Mouse (Mus musculus): Measurements from ENCODE around the gene Timeless. TPM values are rescaled to one million over a fixed set of nuclear protein-coding genes. Genes with fewer than 3 reads are reported as not detected.

The Timeless gene
- polyA plus RNA-seq, 1 experiment: 4.9 TPM

GRCm38 (mm10) chr10:128209311-128210009, 22.4 kb upstream of the Timeless start:
- Histone ChIP-seq H3K4me2 (ENCODE audit: low read depth) (no peak overlapping the region), H3K27me3 (ENCODE audit: control insufficient read depth, insufficient read depth, insufficient read length) (no peaks in the 10 kb centered on the region), H3K79me2 (ENCODE audit: control insufficient read depth, insufficient read depth) (no peaks in the 10 kb centered on the region), H3K4me3 (no peak overlapping the region), H3K36me3 (ENCODE audit: control insufficient read depth, insufficient read depth) (no peaks in the 10 kb centered on the region), H3ac (ENCODE audit: control insufficient read depth, insufficient read length) (no peak overlapping the region)
- TF ChIP-seq USF1 (IDR thresholded peaks at IDR 0.05; ENCODE audit: low read depth) (no peak), CEBPB (IDR thresholded peaks at IDR 0.05; ENCODE audit: insufficient read depth, poor library complexity, severe bottlenecking) (no peak), TCF3 (IDR thresholded peaks at IDR 0.05; ENCODE audit: insufficient read length, low read depth) (no peak), E2F4 (IDR thresholded peaks at IDR 0.05; ENCODE audit: insufficient read depth) (no peak), MAX (IDR thresholded peaks at IDR 0.05; ENCODE audit: low read depth) (no peak), MYOG (IDR thresholded peaks at IDR 0.05; ENCODE audit: control insufficient read depth in 1 of 3, insufficient read depth in 1 of 3, insufficient read length in 2 of 3, low read depth in 2 of 3) (no peak), POLR2A (IDR thresholded peaks at IDR 0.05; ENCODE audit: insufficient read length, low read depth) (no peak), REST (IDR thresholded peaks at IDR 0.05; ENCODE audit: insufficient read depth, insufficient read length) (no peak), TCF12 (IDR thresholded peaks at IDR 0.05; ENCODE audit: insufficient read depth, poor library complexity, severe bottlenecking) (no peak), SRF (IDR thresholded peaks at IDR 0.05; ENCODE audit: control insufficient read depth, insufficient read length, low read depth) (no peak), MYOD1 (IDR thresholded peaks at IDR 0.05; ENCODE audit: control insufficient read depth in 1 of 3, insufficient read length in 2 of 3, low read depth in 2 of 3) (no peak), POLR2AphosphoS2 (IDR thresholded peaks at IDR 0.05; ENCODE audit: insufficient read length, low read depth) (no peak)

GRCm38 (mm10) chr10:128210131-128210530, 21.7 kb upstream of the Timeless start:
- Histone ChIP-seq H3K27me3 (ENCODE audit: control insufficient read depth, insufficient read depth, insufficient read length) (no peaks in the 10 kb centered on the region), H3K36me3 (ENCODE audit: control insufficient read depth, insufficient read depth) (no peaks in the 10 kb centered on the region), H3ac (ENCODE audit: control insufficient read depth, insufficient read length) (no peak overlapping the region), H3K4me3 (peak overlapping the region; percentile 79), H3K4me2 (ENCODE audit: low read depth) (peak overlapping the region; percentile 74), H3K79me2 (ENCODE audit: control insufficient read depth, insufficient read depth) (no peaks in the 10 kb centered on the region)
- TF ChIP-seq E2F4 (IDR thresholded peaks at IDR 0.05; ENCODE audit: insufficient read depth) (no peak), MYOD1 (IDR thresholded peaks at IDR 0.05; ENCODE audit: control insufficient read depth in 1 of 3, insufficient read length in 2 of 3, low read depth in 2 of 3) (no peak), TCF12 (IDR thresholded peaks at IDR 0.05; ENCODE audit: insufficient read depth, poor library complexity, severe bottlenecking) (no peak), CEBPB (IDR thresholded peaks at IDR 0.05; ENCODE audit: insufficient read depth, poor library complexity, severe bottlenecking) (no peak), USF1 (IDR thresholded peaks at IDR 0.05; ENCODE audit: low read depth) (no peak), SRF (IDR thresholded peaks at IDR 0.05; ENCODE audit: control insufficient read depth, insufficient read length, low read depth) (no peak), TCF3 (IDR thresholded peaks at IDR 0.05; ENCODE audit: insufficient read length, low read depth) (no peak), MAX (IDR thresholded peaks at IDR 0.05; ENCODE audit: low read depth) (no peak), POLR2A (IDR thresholded peaks at IDR 0.05; ENCODE audit: insufficient read length, low read depth) (no peak), POLR2AphosphoS2 (IDR thresholded peaks at IDR 0.05; ENCODE audit: insufficient read length, low read depth) (no peak), MYOG (IDR thresholded peaks at IDR 0.05; ENCODE audit: control insufficient read depth in 1 of 3, insufficient read depth in 1 of 3, insufficient read length in 2 of 3, low read depth in 2 of 3) (no peak), REST (IDR thresholded peaks at IDR 0.05; ENCODE audit: insufficient read depth, insufficient read length) (no peak)

DNA sequence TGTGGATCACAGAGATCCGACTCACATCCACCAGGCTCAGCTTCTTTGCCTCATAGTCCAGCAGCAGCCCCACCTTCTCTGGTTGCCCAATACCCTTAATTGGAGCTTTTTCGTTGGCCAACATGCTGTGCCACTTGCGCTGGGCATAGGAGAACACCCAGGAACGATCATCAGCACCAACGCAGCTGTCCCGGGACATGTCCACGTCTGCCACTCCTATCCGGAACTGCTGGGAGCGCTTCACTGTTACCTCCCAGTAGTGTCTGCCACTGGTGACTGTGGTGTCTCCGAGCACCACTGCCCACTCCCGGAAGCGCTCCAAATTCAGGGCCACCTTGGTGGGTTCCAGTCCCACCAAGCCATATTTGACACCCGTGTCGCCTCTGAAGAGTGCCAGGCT, 20.9 kb upstream of the Timeless start:
- H3K4me3 ChIP-seq: peak overlapping the region; percentile 79
- H3K27me3 ChIP-seq (ENCODE audit: control insufficient read depth, insufficient read depth, insufficient read length): no peaks in the 10 kb centered on the region
- H3K4me2 ChIP-seq (ENCODE audit: low read depth): peak overlapping the region; percentile 74
- H3K36me3 ChIP-seq (ENCODE audit: control insufficient read depth, insufficient read depth): no peaks in the 10 kb centered on the region
- peak overlapping the region; percentile 14 for H3ac ChIP-seq (ENCODE audit: control insufficient read depth, insufficient read length)
- H3K79me2 ChIP-seq (ENCODE audit: control insufficient read depth, insufficient read depth): no peaks in the 10 kb centered on the region
- TF ChIP-seq TCF12 (IDR thresholded peaks at IDR 0.05; ENCODE audit: insufficient read depth, poor library complexity, severe bottlenecking) (no peak), POLR2A (IDR thresholded peaks at IDR 0.05; ENCODE audit: insufficient read length, low read depth) (peak; percentile 52), USF1 (IDR thresholded peaks at IDR 0.05; ENCODE audit: low read depth) (no peak), CEBPB (IDR thresholded peaks at IDR 0.05; ENCODE audit: insufficient read depth, poor library complexity, severe bottlenecking) (peak; percentile 54), REST (IDR thresholded peaks at IDR 0.05; ENCODE audit: insufficient read depth, insufficient read length) (no peak), MYOG (IDR thresholded peaks at IDR 0.05; ENCODE audit: control insufficient read depth in 1 of 3, insufficient read depth in 1 of 3, insufficient read length in 2 of 3, low read depth in 2 of 3) (peak; percentile 17 to 84 (median 71)), TCF3 (IDR thresholded peaks at IDR 0.05; ENCODE audit: insufficient read length, low read depth) (no peak), MYOD1 (IDR thresholded peaks at IDR 0.05; ENCODE audit: control insufficient read depth in 1 of 3, insufficient read length in 2 of 3, low read depth in 2 of 3) (peak; percentile 41 to 86 (median 71))

DNA sequence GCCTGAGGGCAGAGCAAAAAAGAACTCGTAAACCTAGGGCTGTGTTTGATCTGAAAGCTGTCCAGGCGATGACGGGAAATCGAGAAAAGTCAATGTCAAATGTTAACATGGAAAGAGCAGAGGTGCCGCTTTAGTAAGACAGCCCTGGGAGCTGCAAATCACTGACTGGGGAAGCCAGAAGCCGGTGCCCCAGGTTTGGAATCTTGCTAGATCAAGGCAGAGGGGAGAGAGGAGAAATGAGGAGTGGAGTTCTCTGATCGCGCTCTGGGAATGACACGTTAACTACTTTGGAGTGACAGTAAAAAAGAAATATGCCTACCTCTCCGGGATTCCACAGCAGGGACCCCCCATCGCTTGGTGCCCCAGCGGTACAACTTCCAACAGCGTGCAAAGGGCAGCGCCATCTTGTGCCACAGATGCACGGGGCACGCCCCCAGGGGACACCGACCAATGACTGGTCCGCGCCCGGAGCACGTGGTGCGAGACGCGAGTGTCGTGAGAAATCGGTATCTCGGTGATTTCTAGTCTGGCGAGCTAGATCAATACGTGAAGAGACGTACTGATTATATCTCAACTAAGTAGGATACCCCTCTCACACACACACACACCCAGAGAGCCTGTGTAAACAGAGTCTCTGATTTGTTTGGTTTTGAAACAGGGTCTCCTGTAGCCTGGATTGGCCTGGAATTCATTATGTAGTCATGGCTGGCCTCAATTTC, 20.3 kb upstream of the Timeless start, which contains the start of gene Spryd4:
Spryd4 (minus strand) TSS at position 418 of the 719 bp plus-strand sequence.
- peak within 1 kb of the TSS; percentile 74 for H3K4me2 ChIP-seq (ENCODE audit: low read depth)
- TF ChIP-seq REST (IDR thresholded peaks at IDR 0.05; ENCODE audit: insufficient read depth, insufficient read length) (peak; percentile 41), TCF12 (IDR thresholded peaks at IDR 0.05; ENCODE audit: insufficient read depth, poor library complexity, severe bottlenecking) (no peak), MYOG (IDR thresholded peaks at IDR 0.05; ENCODE audit: control insufficient read depth in 1 of 3, insufficient read depth in 1 of 3, insufficient read length in 2 of 3, low read depth in 2 of 3) (peak in 2 of 3 experiments; percentile 18 to 43), POLR2AphosphoS2 (IDR thresholded peaks at IDR 0.05; ENCODE audit: insufficient read length, low read depth) (peak; percentile 92), USF1 (IDR thresholded peaks at IDR 0.05; ENCODE audit: low read depth) (peak; percentile 99), MYOD1 (IDR thresholded peaks at IDR 0.05; ENCODE audit: control insufficient read depth in 1 of 3, insufficient read length in 2 of 3, low read depth in 2 of 3) (peak in 1 of 3 experiments; percentile 24), MAX (IDR thresholded peaks at IDR 0.05; ENCODE audit: low read depth) (peak; percentile 27), TCF3 (IDR thresholded peaks at IDR 0.05; ENCODE audit: insufficient read length, low read depth) (no peak), POLR2A (IDR thresholded peaks at IDR 0.05; ENCODE audit: insufficient read length, low read depth) (peak; percentile 98), CEBPB (IDR thresholded peaks at IDR 0.05; ENCODE audit: insufficient read depth, poor library complexity, severe bottlenecking) (no peak)
- peak within 1 kb of the TSS; percentile 14 for H3ac ChIP-seq (ENCODE audit: control insufficient read depth, insufficient read length)
- H3K36me3 ChIP-seq (ENCODE audit: control insufficient read depth, insufficient read depth): no peaks in the 10 kb centered on the region
- H3K4me3 ChIP-seq: peak within 1 kb of the TSS; percentile 79
- H3K79me2 ChIP-seq (ENCODE audit: control insufficient read depth, insufficient read depth): no peaks in the 10 kb centered on the region
- H3K27me3 ChIP-seq (ENCODE audit: control insufficient read depth, insufficient read depth, insufficient read length): no peaks in the 10 kb centered on the region

All from myocyte (in vitro differentiated cells).